Mouse (Mus musculus) midbrain, embryonic 11.5 days (tissue): ENCODE results near the gene Ube2c. TPM values are rescaled to one million over a fixed set of nuclear protein-coding genes. Genes with fewer than 3 reads are reported as not detected.

Experiments
- ATAC-seq: fragments of 200-750 bp; cut with Nextera tagmentation; 2 replicates; pipeline ENCODE4 v1.8.0; 2017; ENCODE audit warnings: moderate TSS enrichment, moderate library complexity; ENCODE audit not compliant: low FRiP score
- DNase-seq: peaks from one replicate; pipeline ENCODE4 v3.0.0; 2015; ENCODE audit warnings: low spot score; ENCODE audit errors: missing footprints
- H3K27ac ChIP-seq: fragments of 300-500 bp; sonication (generic); 2 replicates; pipeline ENCODE4 v1.5.1; 2014; ENCODE audit warnings: low read depth, low read length
- H3K27me3 ChIP-seq: fragments of 300-500 bp; sonication (generic); 2 replicates; pipeline ENCODE4 v1.6.1; 2014; ENCODE audit warnings: mild to moderate bottlenecking, low read length, moderate library complexity, mixed read lengths; ENCODE audit not compliant: control insufficient read depth, insufficient read depth
- H3K36me3 ChIP-seq: fragments of 300-500 bp; sonication (generic); 2 replicates; pipeline ENCODE4 v1.6.1; 2014; ENCODE audit warnings: mild to moderate bottlenecking, low read length, moderate library complexity, mixed read lengths; ENCODE audit not compliant: control insufficient read depth, insufficient read depth
- H3K4me1 ChIP-seq: fragments of 300-500 bp; sonication (generic); 2 replicates; pipeline ENCODE4 v1.6.1; 2014; ENCODE audit warnings: low read length; ENCODE audit not compliant: control insufficient read depth, insufficient read depth
- H3K4me2 ChIP-seq: fragments of 300-500 bp; sonication (generic); 2 replicates; pipeline ENCODE4 v1.6.1; 2014; ENCODE audit warnings: mild to moderate bottlenecking, moderate library complexity
- H3K4me3 ChIP-seq: fragments of 300-500 bp; sonication (generic); 2 replicates; pipeline ENCODE4 v1.5.1; 2014; ENCODE audit warnings: low read depth, low read length
- H3K9ac ChIP-seq: fragments of 300-500 bp; sonication (generic); 2 replicates; pipeline ENCODE4 v1.6.1; 2014; ENCODE audit warnings: low read length
- H3K9me3 ChIP-seq: fragments of 300-500 bp; sonication (generic); 2 replicates; pipeline ENCODE4 v1.6.1; 2016; ENCODE audit warnings: low read length; ENCODE audit not compliant: control insufficient read depth
- WGBS: fragments of 180-500 bp; shearing (Covaris S2); extraction: QIAGEN DNeasy Blood & Tissue Kit; methylation state at CpG from one replicate; pipeline ENCODE4 v1.1.7; 2014; 5-methylcytosine and 5-hydroxymethylcytosine counted together
- polyA plus RNA-seq: library from polyadenylated mRNA; unstranded; fragments of >200 nt; fragmentation: Nextera tagmentation; extraction: Ambion mirVana; gene quantifications from 2 replicates; pipeline ENCODE4 v1.2.1, GENCODE M21; 2014

Ube2c gene
- polyA plus RNA-seq, 1 experiment from 2014 or later: 520 TPM

- H3K4me2 ChIP-seq: peak overlapping the region; percentile 67
- no peak overlapping the region for H3K27ac ChIP-seq
- no peaks in the 10 kb centered on the region for H3K36me3 ChIP-seq
- H3K9me3 ChIP-seq: no peaks in the 10 kb centered on the region
- no peak for ATAC-seq
- no peaks in the 10 kb centered on the region for H3K27me3 ChIP-seq
- H3K9ac ChIP-seq: peak overlapping the region; percentile 80
- 58% methylated on average over 1 of the region's 1 CpGs for WGBS
- DNase-seq: peak; percentile 81
- peak overlapping the region; percentile 84 for H3K4me3 ChIP-seq
- H3K4me1 ChIP-seq: peaks cover 7% of the 10 kb centered on the region; the same call in 1 of the 2 replicates
Measured at GRCm38 (mm10) chr2:164803921-164804313, 34.2 kb downstream of the Ube2c start.

DNA sequence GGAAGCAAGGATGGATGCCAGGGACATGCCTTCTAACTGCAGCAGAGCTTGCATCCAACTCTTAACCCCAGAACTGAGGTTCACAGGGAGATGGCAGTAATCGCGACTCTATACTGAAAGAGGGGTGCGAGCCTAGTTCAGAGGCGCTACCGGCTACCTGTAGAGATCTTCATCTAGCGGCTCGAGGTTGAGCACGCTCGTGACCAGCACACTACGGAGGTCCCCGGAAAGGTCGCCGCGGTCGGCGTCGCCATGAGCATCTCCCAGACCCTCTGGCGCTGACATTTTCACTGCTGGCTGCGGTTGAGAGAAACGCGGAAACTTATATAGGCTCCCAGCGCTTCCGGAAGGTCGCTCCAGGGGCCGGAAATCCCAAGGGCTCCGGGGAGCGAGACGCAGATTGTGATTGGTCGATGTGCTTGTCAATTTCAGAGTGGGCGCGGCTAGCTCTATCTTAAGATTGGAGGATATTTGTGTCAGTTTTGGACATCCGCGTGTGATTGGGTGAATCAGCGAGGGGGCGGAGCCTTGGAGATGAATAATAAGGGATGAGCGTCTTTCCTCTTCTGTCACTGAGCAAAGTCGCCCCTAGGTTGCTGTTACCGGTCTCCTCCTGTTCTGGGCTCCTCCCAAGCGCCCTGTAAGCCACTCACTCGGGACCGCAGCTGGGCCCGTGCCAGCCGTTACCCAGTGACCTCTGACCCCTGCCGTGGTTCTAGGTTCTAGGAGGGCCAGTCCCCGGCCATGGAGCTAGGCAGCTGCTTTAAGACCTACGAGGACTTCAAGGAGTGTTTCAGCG, 35.0 kb downstream of the Ube2c start, which contains the start of the genes Acot8 and Zswim3:
Acot8 (minus strand) TSS at position 350 of the 799 bp plus-strand sequence.
Zswim3 (plus strand) TSS at position 566 of the 799 bp plus-strand sequence.
- Histone ChIP-seq H3K9ac (peak within 1 kb of the TSS; percentile 80), H3K27ac (peak within 1 kb of the TSS; percentile 23; the same call in 1 of the 2 replicates), H3K4me3 (peak within 1 kb of the TSS; percentile 84), H3K36me3 (no peaks in the 10 kb centered on the region), H3K27me3 (no peaks in the 10 kb centered on the region), H3K9me3 (no peaks in the 10 kb centered on the region), H3K4me1 (peaks cover 7% of the 10 kb centered on the region; the same call in 1 of the 2 replicates), H3K4me2 (peak within 1 kb of the TSS; percentile 72)
- ATAC-seq (peak; percentile 97), DNase-seq (peak; percentile 99)
- WGBS: 1% methylated on average over 47 of the region's 47 CpGs

GRCm38 (mm10) chr2:164805332-164805718, 35.6 kb downstream of the Ube2c start:
- DNase-seq (no peak), ATAC-seq (peak; percentile 68)
- H3K4me2 ChIP-seq: peak overlapping the region; percentile 72
- H3K4me1 ChIP-seq: peaks cover 7% of the 10 kb centered on the region; the same call in 1 of the 2 replicates
- H3K27me3 ChIP-seq: no peaks in the 10 kb centered on the region
- no peaks in the 10 kb centered on the region for H3K36me3 ChIP-seq
- peak overlapping the region; percentile 84 for H3K4me3 ChIP-seq
- 3% methylated on average over 21 of the region's 21 CpGs for WGBS
- H3K9ac ChIP-seq: peak overlapping the region; percentile 63
- H3K27ac ChIP-seq: peak overlapping the region; percentile 23; the same call in 1 of the 2 replicates
- H3K9me3 ChIP-seq: no peaks in the 10 kb centered on the region

- peaks cover 7% of the 10 kb centered on the region; the same call in 1 of the 2 replicates for H3K4me1 ChIP-seq
- H3K9me3 ChIP-seq: no peaks in the 10 kb centered on the region
- H3K27me3 ChIP-seq: no peaks in the 10 kb centered on the region
- 85% methylated on average over 7 of the region's 7 CpGs for WGBS
- no peaks in the 10 kb centered on the region for H3K36me3 ChIP-seq
- no peak overlapping the region for H3K9ac ChIP-seq
- no peak overlapping the region for H3K4me3 ChIP-seq
- DNase-seq (no peak), ATAC-seq (no peak)
- no peak overlapping the region for H3K4me2 ChIP-seq
- no peak overlapping the region for H3K27ac ChIP-seq
Measured at GRCm38 (mm10) chr2:164806614-164807013, 36.9 kb downstream of the Ube2c start.

- no peak overlapping the region for H3K4me3 ChIP-seq
- H3K36me3 ChIP-seq: no peaks in the 10 kb centered on the region
- no peak overlapping the region for H3K4me2 ChIP-seq
- H3K27me3 ChIP-seq: no peaks in the 10 kb centered on the region
- WGBS: 60% methylated on average over 2 of the region's 2 CpGs
- H3K9ac ChIP-seq: no peak overlapping the region
- ATAC-seq: no peak
- peak; percentile 33 for DNase-seq
- no peaks in the 10 kb centered on the region for H3K9me3 ChIP-seq
- no peaks in the 10 kb centered on the region for H3K4me1 ChIP-seq
- no peak overlapping the region for H3K27ac ChIP-seq
Measured at GRCm38 (mm10) chr2:164813557-164813956, 43.9 kb downstream of the Ube2c start.

DNA sequence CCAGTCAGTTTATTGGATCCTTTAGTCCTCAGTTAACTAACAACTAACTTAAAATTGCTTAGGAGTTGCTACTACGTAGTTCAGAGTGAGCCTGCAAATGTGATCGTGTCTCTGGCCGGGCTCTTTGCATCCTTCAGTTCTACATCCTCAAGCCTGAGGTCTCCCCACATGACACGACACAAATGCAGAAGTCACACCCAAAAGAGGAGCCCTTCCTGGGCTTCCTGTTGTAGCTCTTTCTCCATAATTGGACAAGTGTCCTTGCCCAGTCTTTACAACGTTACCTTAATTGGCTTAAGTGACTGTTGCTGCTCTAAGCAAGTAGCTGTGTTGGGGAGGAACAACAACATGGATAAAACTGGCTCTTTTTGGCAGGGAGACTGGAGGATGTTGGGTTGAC, 45.6 kb downstream of the Ube2c start:
- 89% methylated on average over 5 of the region's 5 CpGs for WGBS
- Histone ChIP-seq H3K36me3 (no peaks in the 10 kb centered on the region), H3K27ac (no peak overlapping the region)

GRCm38 (mm10) chr2:164815821-164816220, 46.1 kb downstream of the Ube2c start:
- DNase-seq (no peak), ATAC-seq (no peak)
- H3K36me3 ChIP-seq: no peaks in the 10 kb centered on the region
- no peak overlapping the region for H3K4me2 ChIP-seq
- no peaks in the 10 kb centered on the region for H3K9me3 ChIP-seq
- no peaks in the 10 kb centered on the region for H3K27me3 ChIP-seq
- 92% methylated on average over 8 of the region's 8 CpGs for WGBS
- no peaks in the 10 kb centered on the region for H3K4me1 ChIP-seq
- H3K9ac ChIP-seq: no peak overlapping the region
- H3K27ac ChIP-seq: no peak overlapping the region
- H3K4me3 ChIP-seq: no peak overlapping the region

More for the DNA sequence above, 45.6 kb downstream of the Ube2c start:
- no peak for ATAC-seq
- H3K9me3 ChIP-seq: no peaks in the 10 kb centered on the region
- H3K27me3 ChIP-seq: no peaks in the 10 kb centered on the region
- H3K4me2 ChIP-seq: no peak overlapping the region
- H3K4me3 ChIP-seq: no peak overlapping the region
- H3K4me1 ChIP-seq: no peaks in the 10 kb centered on the region
- H3K9ac ChIP-seq: no peak overlapping the region
- DNase-seq: no peak

DNA sequence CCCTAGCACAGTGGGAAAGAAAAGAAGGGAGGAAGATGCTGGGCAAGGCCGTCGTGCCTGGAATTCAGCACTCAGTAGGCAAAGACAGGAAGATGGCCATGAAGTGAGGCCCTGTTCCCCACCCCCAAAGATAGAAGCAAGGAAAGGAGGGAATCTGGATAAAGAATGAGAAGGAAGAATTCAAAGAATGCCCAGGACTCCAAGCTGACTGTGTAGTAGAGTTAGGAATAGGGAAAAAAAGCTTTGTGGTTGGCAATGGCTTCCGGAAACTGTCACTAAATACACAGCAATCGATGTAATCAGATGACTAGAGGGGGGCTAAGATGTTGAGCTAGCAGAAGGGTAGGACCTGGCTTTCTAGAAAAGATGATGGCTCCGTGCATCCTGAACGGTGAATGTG, 47.5 kb downstream of the Ube2c start:
- H3K27me3 ChIP-seq: no peaks in the 10 kb centered on the region
- ATAC-seq (no peak), DNase-seq (no peak)
- no peaks in the 10 kb centered on the region for H3K9me3 ChIP-seq
- no peak overlapping the region for H3K4me3 ChIP-seq
- H3K4me1 ChIP-seq: peaks cover 2% of the 10 kb centered on the region; the same call in 1 of the 2 replicates
- no peak overlapping the region for H3K4me2 ChIP-seq
- H3K9ac ChIP-seq: no peak overlapping the region
- no peaks in the 10 kb centered on the region for H3K36me3 ChIP-seq
- 83% methylated on average over 6 of the region's 6 CpGs for WGBS
- no peak overlapping the region for H3K27ac ChIP-seq

DNA sequence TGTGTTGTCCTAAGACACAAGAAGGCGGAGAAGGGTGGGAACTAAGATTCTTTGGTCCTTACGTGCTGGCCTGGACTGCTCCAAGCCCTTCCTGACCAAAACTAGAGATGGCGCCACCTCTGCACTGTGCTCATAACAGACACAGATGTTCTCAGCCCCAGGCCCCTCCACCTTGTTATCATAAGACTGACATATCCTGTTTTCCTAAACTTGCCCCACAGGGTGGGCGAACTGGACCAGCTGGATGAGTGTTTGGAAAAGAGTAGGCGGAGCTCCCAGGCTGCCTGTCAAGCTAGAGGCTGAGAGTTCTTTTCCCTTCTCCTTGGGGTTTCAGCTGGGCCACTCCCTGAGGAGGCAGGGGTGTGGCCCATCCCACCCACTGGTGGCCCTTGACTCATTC, 48.0 kb downstream of the Ube2c start:
- no peaks in the 10 kb centered on the region for H3K9me3 ChIP-seq
- no peaks in the 10 kb centered on the region for H3K36me3 ChIP-seq
- H3K27me3 ChIP-seq: no peaks in the 10 kb centered on the region
- peaks cover 6% of the 10 kb centered on the region; the same call in 1 of the 2 replicates for H3K4me1 ChIP-seq
- WGBS: 77% methylated on average over 5 of the region's 5 CpGs
- no peak for ATAC-seq
- H3K9ac ChIP-seq: no peak overlapping the region
- H3K4me2 ChIP-seq: no peak overlapping the region
- no peak overlapping the region for H3K4me3 ChIP-seq
- no peak overlapping the region for H3K27ac ChIP-seq
- DNase-seq: no peak
